In the genomic region with DNA sequence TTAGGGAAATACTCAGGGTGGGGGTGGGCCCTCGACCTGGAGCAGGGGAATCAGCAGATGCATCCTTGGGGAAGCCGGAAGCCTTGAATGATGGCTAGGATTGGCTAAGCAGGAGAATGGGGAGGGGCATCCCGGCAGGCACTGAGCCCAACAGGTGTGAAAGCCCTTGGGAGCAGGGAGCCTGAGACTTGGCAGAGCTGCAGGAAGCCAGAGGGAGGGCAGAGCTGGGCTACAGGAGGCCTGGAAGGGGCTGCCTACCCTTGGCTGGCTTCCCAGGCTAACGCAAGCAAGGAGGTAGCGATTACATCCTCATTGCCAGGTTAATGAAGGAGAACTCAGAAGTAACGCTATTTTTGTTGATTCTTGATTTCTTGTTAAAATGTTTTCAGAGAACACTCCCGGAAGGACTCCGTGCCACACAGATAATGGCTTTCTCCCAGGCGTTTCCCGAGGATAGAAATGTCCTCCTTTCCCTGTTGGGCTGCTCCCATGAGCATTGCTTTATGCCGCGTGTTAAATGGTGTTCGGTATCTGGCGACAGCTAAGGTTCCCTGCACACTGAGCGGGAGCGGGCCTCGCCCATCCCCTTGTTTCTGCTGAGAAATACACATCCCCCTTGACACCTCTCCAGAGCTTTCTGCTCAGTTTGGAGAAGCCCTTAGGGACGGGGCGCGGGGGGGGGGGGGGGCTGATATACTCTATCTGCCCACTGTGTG, we compare ENCODE assay signal across 7 mouse cellular contexts. TPM values are rescaled to one million over a fixed set of nuclear protein-coding genes. Genes with fewer than 3 reads are reported as not detected.
DNase-seq lines count a peak whose midpoint lies in the region; ATAC-seq and TF ChIP-seq lines count a peak whose summit lies in the region.

No protein-coding gene starts in this region.

- no peaks in the 10 kb centered on the region for H3K27me3 ChIP-seq in embryonic facial prominence, embryonic 15.5 days
- H3K27me3 ChIP-seq in kidney, adult 2 months (replicated peaks; ENCODE audit: control insufficient read depth, insufficient read depth, low read length): no peaks in the 10 kb centered on the region
- no peaks in the 10 kb centered on the region for H3K27me3 ChIP-seq in neural tube, embryonic 14.5 days (ENCODE audit: control insufficient read depth, insufficient read depth, low read length)

- no peaks in the 10 kb centered on the region for H3K36me3 ChIP-seq in embryonic facial prominence, embryonic 15.5 days
- no peaks in the 10 kb centered on the region for H3K36me3 ChIP-seq in kidney, adult 2 months (ENCODE audit: control insufficient read depth, insufficient read depth, low read length)
- no peaks in the 10 kb centered on the region for H3K36me3 ChIP-seq in neural tube, embryonic 14.5 days (ENCODE audit: control insufficient read depth, insufficient read depth, low read length)

- peak; percentile 30 for DNase-seq in right cerebral cortex, postnatal 4 days
- no peak for DNase-seq in right cerebral cortex, postnatal 25 days
- peak; percentile 67 for DNase-seq in kidney, adult 2 months
- no peak for DNase-seq in embryo, embryonic 10 days (ENCODE audit: low spot score)
- no peak for DNase-seq in right cerebral cortex, adult 2 months (ENCODE audit: low spot score in 2 of 2)

- TF ChIP-seq POLR2A in kidney, adult 2 months (IDR thresholded peaks at IDR 0.05; ENCODE audit: low read depth, low read length): no peak

- no peak overlapping the region for H3K4me3 ChIP-seq in embryonic facial prominence, embryonic 15.5 days (replicated peaks)
- no peak overlapping the region for H3K4me3 ChIP-seq in kidney, adult 2 months (ENCODE audit: insufficient read depth, low read depth, low read length)
- no peak overlapping the region for H3K4me3 ChIP-seq in neural tube, embryonic 14.5 days (ENCODE audit: low read depth, low read length)

- H3K9me3 ChIP-seq in embryonic facial prominence, embryonic 15.5 days (replicated peaks): no peaks in the 10 kb centered on the region
- H3K9me3 ChIP-seq in neural tube, embryonic 14.5 days (ENCODE audit: control insufficient read depth, low read length): no peaks in the 10 kb centered on the region

- H3K4me2 ChIP-seq in embryonic facial prominence, embryonic 15.5 days (replicated peaks): peak overlapping the region; percentile 25
- no peak overlapping the region for H3K4me2 ChIP-seq in neural tube, embryonic 14.5 days (ENCODE audit: low read depth, low read length)

- TF ChIP-seq CTCF in kidney, adult 2 months (conservative IDR thresholded peaks at IDR 0.05; ENCODE audit: insufficient read depth, insufficient read length, low read depth, low read length): no peak

- 34% methylated on average over 20 of the region's 20 CpGs for WGBS in embryonic facial prominence, embryonic 15.5 days
- 13% methylated on average over 20 of the region's 20 CpGs for WGBS in kidney, adult 2 months
- WGBS in neural tube, embryonic 14.5 days: 33% methylated on average over 20 of the region's 20 CpGs

- no peak overlapping the region for H3K9ac ChIP-seq in embryonic facial prominence, embryonic 15.5 days
- H3K9ac ChIP-seq in neural tube, embryonic 14.5 days (replicated peaks; ENCODE audit: low read depth, low read length): no peak overlapping the region

- peak; percentile 87 for ATAC-seq in embryonic facial prominence, embryonic 15.5 days (ENCODE audit: insufficient number of reproducible peaks, low FRiP score, low TSS enrichment, low read depth)
- peak; percentile 56; the same call in 1 of the 2 replicates for ATAC-seq in neural tube, embryonic 14.5 days (ENCODE audit: low read depth)

- peaks cover 14% of the 10 kb centered on the region for H3K4me1 ChIP-seq in embryonic facial prominence, embryonic 15.5 days
- no peaks in the 10 kb centered on the region for H3K4me1 ChIP-seq in kidney, adult 2 months (ENCODE audit: control insufficient read depth, insufficient read depth, low read length)
- peaks cover 3% of the 10 kb centered on the region; the same call in 1 of the 2 replicates for H3K4me1 ChIP-seq in neural tube, embryonic 14.5 days (ENCODE audit: control insufficient read depth, insufficient read depth, low read length)

- peak overlapping the region; percentile 17; the same call in 1 of the 2 replicates for H3K27ac ChIP-seq in embryonic facial prominence, embryonic 15.5 days (replicated peaks)
- H3K27ac ChIP-seq in kidney, adult 2 months (ENCODE audit: insufficient read depth, low read depth, low read length): no peak overlapping the region
- H3K27ac ChIP-seq in neural tube, embryonic 14.5 days (ENCODE audit: low read depth, low read length): no peak overlapping the region

RNA-seq across cellular contexts. Expression of gene Kazn, which starts 38.4 kb away (rescaled TPM):
- polyA plus RNA-seq in embryonic facial prominence, embryonic 15.5 days (2015; fragmentation: Nextera tagmentation; extraction: Ambion mirVana): 16.4 and 17.3 TPM in 2 replicates
- 76.1 and 80.8 TPM in 2 replicates for polyA plus RNA-seq in kidney, adult 2 months (2012; rRNA removed)
- polyA plus RNA-seq in neural tube, embryonic 14.5 days (2014; fragmentation: Nextera tagmentation; extraction: Ambion mirVana): 17.9 and 20.5 TPM in 2 replicates

Comparison
In these comparisons a context has a peak if more than half of its experiments do, and no peak if none do; other contexts are left out.
1. DNase-seq: peak in right cerebral cortex, postnatal 4 days (single experiment) and kidney, adult 2 months (single experiment); none in right cerebral cortex, postnatal 25 days (single experiment), embryo, embryonic 10 days (single experiment) and right cerebral cortex, adult 2 months (0 of 2).